Mouse (Mus musculus) liver, embryonic 16.5 days (tissue): ENCODE data around the gene Pigh. TPM values are rescaled to one million over a fixed set of nuclear protein-coding genes. Genes with fewer than 3 reads are reported as not detected.

Experiments
- ATAC-seq: fragments of 200-750 bp; cut with Nextera tagmentation; 2 replicates; pipeline ENCODE4 v1.8.0; 2017; ENCODE audit warnings: low read depth, mild to moderate bottlenecking, moderate number of reproducible peaks, moderate library complexity
- H3K27ac ChIP-seq: fragments of 300-500 bp; sonication (generic); 2 replicates; pipeline ENCODE4 v1.5.1; 2014; ENCODE audit warnings: mild to moderate bottlenecking, low read length
- H3K27me3 ChIP-seq: fragments of 300-500 bp; sonication (generic); 2 replicates; pipeline ENCODE4 v1.6.1; 2014; ENCODE audit warnings: low read depth, low read length, mixed read lengths; ENCODE audit not compliant: control insufficient read depth, insufficient read depth
- H3K36me3 ChIP-seq: fragments of 300-500 bp; sonication (generic); 2 replicates; pipeline ENCODE4 v1.6.1; 2014; ENCODE audit warnings: mild to moderate bottlenecking; ENCODE audit not compliant: control insufficient read depth, insufficient read depth
- H3K4me1 ChIP-seq: fragments of 300-500 bp; sonication (generic); 2 replicates; pipeline ENCODE4 v1.6.1; 2014; ENCODE audit warnings: low read depth, low read length, mixed read lengths; ENCODE audit not compliant: control insufficient read depth
- H3K4me2 ChIP-seq: fragments of 300-500 bp; sonication (generic); 2 replicates; pipeline ENCODE4 v1.6.1; 2014; ENCODE audit warnings: low read depth, low read length, mixed read lengths
- H3K4me3 ChIP-seq: fragments of 300-500 bp; sonication (generic); 2 replicates; pipeline ENCODE4 v1.5.1; 2014; ENCODE audit warnings: low read depth, mild to moderate bottlenecking, low read length
- H3K9ac ChIP-seq: fragments of 300-500 bp; sonication (generic); 2 replicates; pipeline ENCODE4 v1.6.1; 2014; ENCODE audit warnings: low read depth, low read length
- H3K9me3 ChIP-seq: fragments of 300-500 bp; sonication (generic); replicated peaks from 2 replicates; pipeline ENCODE4 v1.6.1; 2016; ENCODE audit warnings: low read length; ENCODE audit not compliant: control insufficient read depth
- WGBS: fragments of 180-500 bp; shearing (Covaris S2); extraction: QIAGEN DNeasy Blood & Tissue Kit; methylation state at CpG from one replicate; pipeline ENCODE4 v1.1.7; 2014; ENCODE audit not compliant: insufficient replicate concordance; 5-methylcytosine and 5-hydroxymethylcytosine counted together
- polyA plus RNA-seq: library from polyadenylated mRNA; unstranded; fragments of >200 nt; fragmentation: Nextera tagmentation; extraction: Ambion mirVana; gene quantifications from 2 replicates; pipeline ENCODE4 v1.2.1, GENCODE M21; 2015

Pigh gene
- polyA plus RNA-seq, 1 experiment from 2014 or later: 5.4 TPM

- Histone ChIP-seq H3K4me2 (no peak overlapping the region), H3K4me3 (no peak overlapping the region), H3K27ac (no peak overlapping the region), H3K36me3 (no peaks in the 10 kb centered on the region), H3K9me3 (no peaks in the 10 kb centered on the region), H3K27me3 (no peaks in the 10 kb centered on the region), H3K4me1 (no peaks in the 10 kb centered on the region; the same call in 1 of the 2 replicates), H3K9ac (no peak overlapping the region)
- no peak for ATAC-seq
- 76% methylated on average over 6 of the region's 6 CpGs for WGBS
Measured at GRCm38 (mm10) chr12:79059573-79059972, 29.9 kb downstream of the Pigh start.

- 50% methylated on average over 7 of the region's 7 CpGs for WGBS
- H3K4me1 ChIP-seq: no peaks in the 10 kb centered on the region; the same call in 1 of the 2 replicates
- H3K4me2 ChIP-seq: no peak overlapping the region
- no peaks in the 10 kb centered on the region for H3K36me3 ChIP-seq
- no peak overlapping the region for H3K9ac ChIP-seq
- peak; percentile 54; the same call in 1 of the 2 replicates for ATAC-seq
- no peaks in the 10 kb centered on the region for H3K9me3 ChIP-seq
- no peak overlapping the region for H3K4me3 ChIP-seq
- H3K27ac ChIP-seq: no peak overlapping the region
- H3K27me3 ChIP-seq: no peaks in the 10 kb centered on the region
Measured at GRCm38 (mm10) chr12:79055276-79055675, 34.2 kb downstream of the Pigh start.

GRCm38 (mm10) chr12:79052073-79052472 lies 37.4 kb downstream of the Pigh start:
- Histone ChIP-seq H3K4me2 (no peak overlapping the region), H3K9ac (no peak overlapping the region), H3K9me3 (no peaks in the 10 kb centered on the region), H3K4me1 (no peaks in the 10 kb centered on the region; the same call in 1 of the 2 replicates), H3K27me3 (no peaks in the 10 kb centered on the region), H3K4me3 (no peak overlapping the region), H3K27ac (no peak overlapping the region), H3K36me3 (no peaks in the 10 kb centered on the region)
- 65% methylated on average over 2 of the region's 2 CpGs for WGBS
- no peak for ATAC-seq

- no peak for ATAC-seq
- Histone ChIP-seq H3K36me3 (no peaks in the 10 kb centered on the region), H3K4me3 (no peak overlapping the region), H3K9ac (no peak overlapping the region), H3K27me3 (no peaks in the 10 kb centered on the region), H3K9me3 (no peaks in the 10 kb centered on the region), H3K4me2 (no peak overlapping the region), H3K4me1 (no peaks in the 10 kb centered on the region; the same call in 1 of the 2 replicates), H3K27ac (no peak overlapping the region)
- WGBS: 49% methylated on average over 3 of the region's 3 CpGs
Measured at GRCm38 (mm10) chr12:79050545-79051212, 38.8 kb downstream of the Pigh start.

GRCm38 (mm10) chr12:79049807-79050206 lies 39.6 kb downstream of the Pigh start:
- H3K9me3 ChIP-seq: no peaks in the 10 kb centered on the region
- H3K4me3 ChIP-seq: no peak overlapping the region
- WGBS: 64% methylated on average over 2 of the region's 2 CpGs
- no peak overlapping the region for H3K9ac ChIP-seq
- H3K4me2 ChIP-seq: no peak overlapping the region
- no peak overlapping the region for H3K27ac ChIP-seq
- no peaks in the 10 kb centered on the region for H3K27me3 ChIP-seq
- ATAC-seq: no peak
- H3K4me1 ChIP-seq: no peaks in the 10 kb centered on the region
- no peaks in the 10 kb centered on the region for H3K36me3 ChIP-seq

GRCm38 (mm10) chr12:79048898-79049297 lies 40.6 kb downstream of the Pigh start:
- no peak overlapping the region for H3K9ac ChIP-seq

GRCm38 (mm10) chr12:79047203-79047602 lies 42.2 kb downstream of the Pigh start:
- no peak for ATAC-seq
- Histone ChIP-seq H3K4me1 (no peaks in the 10 kb centered on the region), H3K27ac (no peak overlapping the region), H3K36me3 (no peaks in the 10 kb centered on the region), H3K9me3 (no peaks in the 10 kb centered on the region), H3K4me3 (no peak overlapping the region), H3K27me3 (no peaks in the 10 kb centered on the region), H3K4me2 (no peak overlapping the region), H3K9ac (no peak overlapping the region)
- WGBS: 69% methylated on average over 7 of the region's 7 CpGs

More at GRCm38 (mm10) chr12:79048898-79049297, 40.6 kb downstream of the Pigh start:
- H3K4me3 ChIP-seq: no peak overlapping the region
- H3K27me3 ChIP-seq: no peaks in the 10 kb centered on the region
- H3K4me2 ChIP-seq: no peak overlapping the region
- H3K4me1 ChIP-seq: no peaks in the 10 kb centered on the region
- H3K9me3 ChIP-seq: no peaks in the 10 kb centered on the region
- no peak overlapping the region for H3K27ac ChIP-seq
- ATAC-seq: no peak
- H3K36me3 ChIP-seq: no peaks in the 10 kb centered on the region
- WGBS: 29% methylated on average over 1 of the region's 1 CpGs

- Histone ChIP-seq H3K4me2 (no peak overlapping the region), H3K4me3 (no peak overlapping the region), H3K36me3 (no peaks in the 10 kb centered on the region), H3K9me3 (no peaks in the 10 kb centered on the region), H3K27me3 (no peaks in the 10 kb centered on the region), H3K4me1 (no peaks in the 10 kb centered on the region), H3K27ac (no peak overlapping the region), H3K9ac (no peak overlapping the region)
- ATAC-seq: no peak
- 52% methylated on average over 6 of the region's 6 CpGs for WGBS
Measured at GRCm38 (mm10) chr12:79046171-79046570, 43.3 kb downstream of the Pigh start.

GRCm38 (mm10) chr12:79044668-79045067 lies 44.8 kb downstream of the Pigh start:
- Histone ChIP-seq H3K27me3 (no peaks in the 10 kb centered on the region), H3K9me3 (no peaks in the 10 kb centered on the region), H3K4me1 (no peaks in the 10 kb centered on the region), H3K36me3 (no peaks in the 10 kb centered on the region), H3K9ac (no peak overlapping the region), H3K27ac (no peak overlapping the region), H3K4me2 (no peak overlapping the region), H3K4me3 (no peak overlapping the region)
- ATAC-seq: no peak
- WGBS: 77% methylated on average over 8 of the region's 8 CpGs
